Mouse (Mus musculus) lung, embryonic 14.5 days (tissue): Measurements from ENCODE around the gene Cog1. TPM values are rescaled to one million over a fixed set of nuclear protein-coding genes. Genes with fewer than 3 reads are reported as not detected.

ENCODE experiments used
- ATAC-seq: fragments of 200-750 bp; cut with Nextera tagmentation; 2 replicates; pipeline ENCODE4 v1.8.0; 2017; ENCODE audit warnings: mild to moderate bottlenecking, moderate TSS enrichment, moderate library complexity; ENCODE audit not compliant: insufficient read depth
- DNase-seq: peaks from one replicate; pipeline ENCODE4 v3.0.0-alpha.2; 2015
- H3K27ac ChIP-seq: fragments of 300-500 bp; sonication (generic); 2 replicates; pipeline ENCODE4 v1.5.1; 2014; ENCODE audit warnings: low read depth, mild to moderate bottlenecking, moderate library complexity
- H3K27me3 ChIP-seq: fragments of 300-500 bp; sonication (generic); 2 replicates; pipeline ENCODE4 v1.6.1; 2014; ENCODE audit warnings: low read length, control low read depth; ENCODE audit not compliant: insufficient read depth
- H3K36me3 ChIP-seq: fragments of 300-500 bp; sonication (generic); 2 replicates; pipeline ENCODE4 v1.6.1; 2014; ENCODE audit warnings: control low read depth; ENCODE audit not compliant: insufficient read depth
- H3K4me1 ChIP-seq: fragments of 300-500 bp; sonication (generic); 2 replicates; pipeline ENCODE4 v1.6.1; 2014; ENCODE audit warnings: antibody characterized with exemption, control low read depth; ENCODE audit not compliant: insufficient read depth
- H3K4me2 ChIP-seq: fragments of 300-500 bp; sonication (generic); 2 replicates; pipeline ENCODE4 v1.6.1; 2014; ENCODE audit warnings: mild to moderate bottlenecking
- H3K4me3 ChIP-seq: fragments of 300-500 bp; sonication (generic); 2 replicates; pipeline ENCODE4 v1.5.1; 2014; ENCODE audit warnings: low read depth, low read length
- H3K9ac ChIP-seq: fragments of 300-500 bp; sonication (generic); 2 replicates; pipeline ENCODE4 v1.6.1; 2014
- H3K9me3 ChIP-seq: fragments of 300-500 bp; sonication (generic); 2 replicates; pipeline ENCODE4 v1.6.1; 2016; ENCODE audit warnings: low read depth, low read length, control low read depth
- CTCF ChIP-seq: IDR thresholded peaks from 2 replicates; pipeline ENCODE4 v1.5.1; 2016; ENCODE audit warnings: antibody characterized with exemption, low read depth
- WGBS: fragments of 180-500 bp; shearing (Covaris S2); extraction: QIAGEN DNeasy Blood & Tissue Kit; methylation state at CpG from one replicate; pipeline ENCODE4 v1.1.7; 2014; 5-methylcytosine and 5-hydroxymethylcytosine counted together
- polyA plus RNA-seq: library from polyadenylated mRNA; unstranded; fragments of >200 nt; fragmentation: Nextera tagmentation; extraction: Ambion mirVana; gene quantifications from 2 replicates; pipeline ENCODE4 v1.2.1, GENCODE M21; 2014

The Cog1 gene
- polyA plus RNA-seq, 1 experiment from 2014 or later: 28.4 TPM

GRCm38 (mm10) chr11:113697571-113697970 lies 48.6 kb downstream of the Cog1 start:
- DNase-seq: no peak
- no peak for ATAC-seq
- Histone ChIP-seq H3K36me3 (peaks cover 36% of the 10 kb centered on the region), H3K27me3 (no peaks in the 10 kb centered on the region), H3K4me3 (no peak overlapping the region), H3K4me2 (no peak overlapping the region), H3K9me3 (no peaks in the 10 kb centered on the region), H3K9ac (no peak overlapping the region), H3K4me1 (no peaks in the 10 kb centered on the region), H3K27ac (no peak overlapping the region)
- no peak for TF ChIP-seq CTCF
- 73% methylated on average over 5 of the region's 5 CpGs for WGBS

GRCm38 (mm10) chr11:113698013-113698545 lies 49.1 kb downstream of the Cog1 start:
- H3K27me3 ChIP-seq: no peaks in the 10 kb centered on the region
- peaks cover 31% of the 10 kb centered on the region for H3K36me3 ChIP-seq
- DNase-seq (peak; percentile 24), ATAC-seq (no peak)
- no peak overlapping the region for H3K4me2 ChIP-seq
- no peak for TF ChIP-seq CTCF
- H3K4me1 ChIP-seq: no peaks in the 10 kb centered on the region
- H3K9me3 ChIP-seq: no peaks in the 10 kb centered on the region
- H3K27ac ChIP-seq: no peak overlapping the region
- no peak overlapping the region for H3K9ac ChIP-seq
- no peak overlapping the region for H3K4me3 ChIP-seq
- WGBS: 59% methylated on average over 12 of the region's 12 CpGs

GRCm38 (mm10) chr11:113699643-113700042 lies 50.7 kb downstream of the Cog1 start:
- no peak for DNase-seq
- Histone ChIP-seq H3K4me3 (no peak overlapping the region), H3K36me3 (peaks cover 16% of the 10 kb centered on the region), H3K9ac (no peak overlapping the region), H3K4me2 (no peak overlapping the region), H3K9me3 (no peaks in the 10 kb centered on the region), H3K27me3 (no peaks in the 10 kb centered on the region), H3K4me1 (no peaks in the 10 kb centered on the region), H3K27ac (no peak overlapping the region)
- no peak for ATAC-seq
- TF ChIP-seq CTCF: no peak
- 78% methylated on average over 7 of the region's 7 CpGs for WGBS

- H3K36me3 ChIP-seq: peaks cover 10% of the 10 kb centered on the region; the same call in 1 of the 2 replicates
- no peaks in the 10 kb centered on the region for H3K4me1 ChIP-seq
- H3K4me2 ChIP-seq: no peak overlapping the region
- H3K27me3 ChIP-seq: no peaks in the 10 kb centered on the region
- no peaks in the 10 kb centered on the region for H3K9me3 ChIP-seq
- no peak overlapping the region for H3K4me3 ChIP-seq
- TF ChIP-seq CTCF: peak; percentile 100
- DNase-seq (peak; percentile 90), ATAC-seq (peak; percentile 72)
- no peak overlapping the region for H3K27ac ChIP-seq
- no peak overlapping the region for H3K9ac ChIP-seq
- 23% methylated on average over 5 of the region's 5 CpGs for WGBS
These were observed 54.8 kb downstream of the Cog1 start for GRCm38 (mm10) chr11:113703758-113704157.

- 67% methylated on average over 15 of the region's 15 CpGs for WGBS
- no peaks in the 10 kb centered on the region for H3K9me3 ChIP-seq
- H3K4me2 ChIP-seq: no peak overlapping the region
- H3K27ac ChIP-seq: no peak overlapping the region
- no peak overlapping the region for H3K9ac ChIP-seq
- 0 out of 2 replicates have a peak, but pooled peaks cover 5% of the 10 kb centered on the region for H3K36me3 ChIP-seq
- no peak for DNase-seq
- no peaks in the 10 kb centered on the region for H3K27me3 ChIP-seq
- peaks cover 15% of the 10 kb centered on the region for H3K4me1 ChIP-seq
- TF ChIP-seq CTCF: no peak
- ATAC-seq: no peak
- no peak overlapping the region for H3K4me3 ChIP-seq
These were observed 57.1 kb downstream of the Cog1 start for GRCm38 (mm10) chr11:113705966-113706652.

- WGBS: 53% methylated on average over 19 of the region's 19 CpGs
- Histone ChIP-seq H3K4me3 (no peak overlapping the region), H3K27me3 (no peaks in the 10 kb centered on the region), H3K27ac (no peak overlapping the region), H3K4me2 (no peak overlapping the region), H3K36me3 (0 out of 2 replicates have a peak, but pooled peaks cover 5% of the 10 kb centered on the region), H3K4me1 (peaks cover 15% of the 10 kb centered on the region), H3K9me3 (no peaks in the 10 kb centered on the region), H3K9ac (no peak overlapping the region)
- no peak for DNase-seq
- TF ChIP-seq CTCF: no peak
- no peak for ATAC-seq
These were observed 59.8 kb downstream of the Cog1 start for GRCm38 (mm10) chr11:113708629-113709213.

- Histone ChIP-seq H3K27ac (no peak overlapping the region), H3K36me3 (0 out of 2 replicates have a peak, but pooled peaks cover 5% of the 10 kb centered on the region), H3K9me3 (no peaks in the 10 kb centered on the region), H3K9ac (no peak overlapping the region), H3K4me3 (no peak overlapping the region), H3K27me3 (no peaks in the 10 kb centered on the region), H3K4me2 (no peak overlapping the region), H3K4me1 (peaks cover 15% of the 10 kb centered on the region)
- 21% methylated on average over 15 of the region's 15 CpGs for WGBS
- DNase-seq: no peak
- TF ChIP-seq CTCF: no peak
- 0 out of 2 replicates have a peak, but pooled peaks have one; percentile 4 for ATAC-seq
These were observed 60.3 kb downstream of the Cog1 start for GRCm38 (mm10) chr11:113709272-113709671.
